Mouse (Mus musculus) forebrain, postnatal 0 days (tissue): ENCODE measurements at regions not wholly inside any gene's neighbourhood (a gene's known extent, or its start where the extent isn't known, plus 50 kb on each side); places are given as distances from the start of the nearest gene placed in this dataset.

ENCODE experiments used
- ATAC-seq: fragments of 200-750 bp; cut with Nextera tagmentation; 2 replicates; pipeline ENCODE4 v1.8.0; 2017; ENCODE audit warnings: mild to moderate bottlenecking, moderate library complexity
- DNase-seq: peaks from one replicate; pipeline ENCODE4 v3.0.0-alpha.2; 2015
- H3K27ac ChIP-seq: fragments of 300-500 bp; sonication (generic); 2 replicates; pipeline ENCODE4 v1.5.1; 2014; ENCODE audit warnings: low read depth, mild to moderate bottlenecking, antibody characterized with exemption, low read length, moderate library complexity, mixed read lengths
- H3K27me3 ChIP-seq: fragments of 300-500 bp; sonication (generic); 2 replicates; pipeline ENCODE4 v1.6.1; 2014; ENCODE audit warnings: mild to moderate bottlenecking, low read length, mixed read lengths; ENCODE audit not compliant: insufficient read depth
- H3K36me3 ChIP-seq: fragments of 300-500 bp; sonication (generic); 2 replicates; pipeline ENCODE4 v1.6.1; 2014; ENCODE audit warnings: mild to moderate bottlenecking, moderate library complexity; ENCODE audit not compliant: insufficient read depth
- H3K4me1 ChIP-seq: fragments of 300-500 bp; sonication (generic); 2 replicates; pipeline ENCODE4 v1.6.1; 2014; ENCODE audit warnings: antibody characterized with exemption; ENCODE audit not compliant: insufficient read depth
- H3K4me2 ChIP-seq: fragments of 300-500 bp; sonication (generic); 2 replicates; pipeline ENCODE4 v1.6.1; 2014; ENCODE audit warnings: low read depth, mild to moderate bottlenecking, moderate library complexity
- H3K4me3 ChIP-seq: fragments of 300-500 bp; sonication (generic); 2 replicates; pipeline ENCODE4 v1.5.1; 2014; ENCODE audit warnings: low read depth, low read length, mixed read lengths
- H3K9ac ChIP-seq: fragments of 300-500 bp; sonication (generic); 2 replicates; pipeline ENCODE4 v1.6.1; 2014; ENCODE audit warnings: mild to moderate bottlenecking
- H3K9me3 ChIP-seq: fragments of 300-500 bp; sonication (generic); 2 replicates; pipeline ENCODE4 v1.6.1; 2016; ENCODE audit warnings: low read length
- CTCF ChIP-seq: sonication (generic); IDR thresholded peaks from 2 replicates; pipeline ENCODE4 v1.5.1; 2016; ENCODE audit warnings: antibody characterized with exemption, control low read depth, low read depth
- WGBS: fragments of 180-500 bp; shearing (Covaris S2); extraction: QIAGEN DNeasy Blood & Tissue Kit; methylation state at CpG from one replicate; pipeline ENCODE4 v1.1.7; 2014; 5-methylcytosine and 5-hydroxymethylcytosine counted together

- H3K27me3 ChIP-seq: no peaks in the 10 kb centered on the region
- H3K4me3 ChIP-seq: no peak overlapping the region
- H3K36me3 ChIP-seq: no peaks in the 10 kb centered on the region
- no peak overlapping the region for H3K27ac ChIP-seq
- ATAC-seq (no peak), DNase-seq (no peak)
- H3K9me3 ChIP-seq: no peaks in the 10 kb centered on the region
- no peak for TF ChIP-seq CTCF
- H3K4me1 ChIP-seq: no peaks in the 10 kb centered on the region
- no peak overlapping the region for H3K4me2 ChIP-seq
- no peak overlapping the region for H3K9ac ChIP-seq
These were observed 1550.2 kb upstream of the Acvr2a start for GRCm38 (mm10) chr2:47263690-47264089.

DNA sequence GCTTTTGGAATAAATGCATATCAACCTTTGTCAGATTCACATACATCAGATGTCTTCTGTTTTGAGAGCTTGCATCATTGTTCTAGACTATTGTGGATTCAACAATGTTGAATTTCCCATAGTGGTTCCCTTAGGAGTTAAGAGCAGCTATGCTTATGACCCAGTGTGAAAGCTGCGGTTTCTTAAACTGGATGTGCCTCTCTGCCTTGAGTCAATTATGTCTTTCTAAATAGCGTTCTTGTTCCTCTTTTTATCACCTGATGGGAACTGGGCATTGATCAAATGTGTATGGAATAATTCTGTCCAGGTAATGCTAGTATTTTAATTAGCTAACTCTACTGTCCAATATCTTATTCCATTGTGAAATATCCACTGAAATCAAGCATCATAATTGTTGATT is 1548.0 kb upstream of the Acvr2a start:
- no peak overlapping the region for H3K9ac ChIP-seq
- DNase-seq: no peak
- H3K27me3 ChIP-seq: no peaks in the 10 kb centered on the region
- no peaks in the 10 kb centered on the region for H3K36me3 ChIP-seq
- no peak for ATAC-seq
- no peaks in the 10 kb centered on the region for H3K4me1 ChIP-seq
- H3K27ac ChIP-seq: no peak overlapping the region
- WGBS: 85% methylated on average over 2 of the region's 2 CpGs
- no peak overlapping the region for H3K4me3 ChIP-seq
- TF ChIP-seq CTCF: no peak
- H3K4me2 ChIP-seq: no peak overlapping the region
- no peaks in the 10 kb centered on the region for H3K9me3 ChIP-seq

- H3K4me3 ChIP-seq: no peak overlapping the region
- TF ChIP-seq CTCF: peak; percentile 75
- H3K4me2 ChIP-seq: no peak overlapping the region
- no peak overlapping the region for H3K9ac ChIP-seq
- H3K27ac ChIP-seq: no peak overlapping the region
- no peaks in the 10 kb centered on the region for H3K27me3 ChIP-seq
- no peaks in the 10 kb centered on the region for H3K4me1 ChIP-seq
- DNase-seq: peak; percentile 69
- ATAC-seq: no peak
- H3K9me3 ChIP-seq: no peaks in the 10 kb centered on the region
- WGBS: 30% methylated on average over 3 of the region's 3 CpGs
- H3K36me3 ChIP-seq: no peaks in the 10 kb centered on the region
These were observed 1518.4 kb upstream of the Acvr2a start for GRCm38 (mm10) chr2:47295546-47295945.

GRCm38 (mm10) chr2:47302056-47302455 is 1511.9 kb upstream of the Acvr2a start:
- Histone ChIP-seq H3K4me3 (no peak overlapping the region), H3K36me3 (no peaks in the 10 kb centered on the region), H3K27me3 (no peaks in the 10 kb centered on the region), H3K9me3 (no peaks in the 10 kb centered on the region), H3K27ac (no peak overlapping the region), H3K9ac (no peak overlapping the region), H3K4me1 (no peaks in the 10 kb centered on the region), H3K4me2 (no peak overlapping the region)
- ATAC-seq (no peak), DNase-seq (no peak)
- no peak for TF ChIP-seq CTCF
- 82% methylated on average over 6 of the region's 6 CpGs for WGBS

DNA sequence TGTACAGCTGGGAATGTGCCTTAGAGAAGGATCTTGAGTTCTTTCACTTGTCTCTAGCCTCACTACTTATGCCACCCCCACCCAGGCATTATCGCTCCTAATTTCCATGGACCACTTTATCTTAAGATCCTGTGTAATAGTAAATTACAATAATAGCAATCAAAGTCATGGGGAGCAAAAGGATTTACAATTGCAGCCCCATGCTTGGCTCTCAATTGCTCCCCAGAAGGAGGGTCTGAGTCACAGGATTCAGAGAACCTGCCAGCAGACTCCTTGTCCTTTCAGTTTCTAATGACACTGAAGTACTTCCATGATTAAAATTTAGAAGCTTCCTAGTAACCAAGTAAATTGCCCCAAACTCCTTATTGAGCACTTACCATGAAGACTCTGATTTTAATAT is 1483.3 kb upstream of the Acvr2a start:
- WGBS: 33% methylated on average over 1 of the region's 1 CpGs
- ATAC-seq: no peak

GRCm38 (mm10) chr2:47334406-47335113 is 1479.3 kb upstream of the Acvr2a start:
- WGBS: 20% methylated on average over 8 of the region's 8 CpGs
- H3K4me2 ChIP-seq: no peak overlapping the region
- no peak for TF ChIP-seq CTCF
- no peaks in the 10 kb centered on the region for H3K4me1 ChIP-seq
- ATAC-seq (peak; percentile 14; the same call in 1 of the 2 replicates), DNase-seq (peak; percentile 3)
- H3K27me3 ChIP-seq: no peaks in the 10 kb centered on the region
- H3K36me3 ChIP-seq: no peaks in the 10 kb centered on the region
- H3K9ac ChIP-seq: no peak overlapping the region
- H3K27ac ChIP-seq: no peak overlapping the region
- no peaks in the 10 kb centered on the region for H3K9me3 ChIP-seq
- H3K4me3 ChIP-seq: no peak overlapping the region

More for the DNA sequence above, 1483.3 kb upstream of the Acvr2a start:
- no peak for TF ChIP-seq CTCF
- no peaks in the 10 kb centered on the region for H3K36me3 ChIP-seq
- H3K4me1 ChIP-seq: no peaks in the 10 kb centered on the region
- no peak overlapping the region for H3K4me3 ChIP-seq
- no peak overlapping the region for H3K9ac ChIP-seq
- no peaks in the 10 kb centered on the region for H3K9me3 ChIP-seq
- H3K4me2 ChIP-seq: no peak overlapping the region
- no peak for DNase-seq
- no peaks in the 10 kb centered on the region for H3K27me3 ChIP-seq
- H3K27ac ChIP-seq: no peak overlapping the region

GRCm38 (mm10) chr2:47363476-47363875 is 1450.4 kb upstream of the Acvr2a start:
- Histone ChIP-seq H3K27me3 (no peaks in the 10 kb centered on the region), H3K9me3 (no peaks in the 10 kb centered on the region), H3K4me3 (no peak overlapping the region), H3K27ac (no peak overlapping the region), H3K9ac (no peak overlapping the region), H3K36me3 (no peaks in the 10 kb centered on the region), H3K4me2 (no peak overlapping the region), H3K4me1 (no peaks in the 10 kb centered on the region)
- TF ChIP-seq CTCF: no peak
- DNase-seq: no peak
- WGBS: 89% methylated on average over 1 of the region's 1 CpGs
- ATAC-seq: no peak
